Mouse (Mus musculus) stomach, embryonic 16.5 days (tissue): ENCODE results near the gene D10Wsu102e. TPM values are rescaled to one million over a fixed set of nuclear protein-coding genes. Genes with fewer than 3 reads are reported as not detected.
"Not testable (repeated sequence)": the region's sequence is repeated elsewhere in the genome, so short reads cannot be mapped to it uniquely, and the experiment has no call there.

Source experiments
- ATAC-seq: fragments of 200-750 bp; cut with Nextera tagmentation; 2 replicates; pipeline ENCODE4 v1.8.0; 2017; ENCODE audit warnings: moderate number of reproducible peaks, moderate TSS enrichment; ENCODE audit not compliant: insufficient read depth, low FRiP score
- H3K27ac ChIP-seq: fragments of 300-500 bp; sonication (generic); 2 replicates; pipeline ENCODE4 v1.5.1; 2014; ENCODE audit warnings: low read length
- H3K27me3 ChIP-seq: fragments of 300-500 bp; sonication (generic); 2 replicates; pipeline ENCODE4 v1.6.1; 2014; ENCODE audit warnings: low read length, control low read depth, mixed read lengths; ENCODE audit not compliant: control insufficient read depth, insufficient read depth
- H3K36me3 ChIP-seq: fragments of 300-500 bp; sonication (generic); 2 replicates; pipeline ENCODE4 v1.6.1; 2014; ENCODE audit warnings: low read length; ENCODE audit not compliant: control insufficient read depth, insufficient read depth
- H3K4me1 ChIP-seq: fragments of 300-500 bp; sonication (generic); 2 replicates; pipeline ENCODE4 v1.6.1; 2014; ENCODE audit warnings: low read length, control low read depth, mixed read lengths; ENCODE audit not compliant: control insufficient read depth, insufficient read depth
- H3K4me2 ChIP-seq: fragments of 300-500 bp; sonication (generic); 2 replicates; pipeline ENCODE4 v1.6.1; 2014; ENCODE audit warnings: low read depth, low read length, mixed read lengths
- H3K4me3 ChIP-seq: fragments of 300-500 bp; sonication (generic); replicated peaks from 2 replicates; pipeline ENCODE4 v1.5.1; 2014; ENCODE audit warnings: mild to moderate bottlenecking, low read length
- H3K9ac ChIP-seq: fragments of 300-500 bp; sonication (generic); 2 replicates; pipeline ENCODE4 v1.6.1; 2014; ENCODE audit warnings: low read length
- H3K9me3 ChIP-seq: fragments of 300-500 bp; sonication (generic); replicated peaks from 2 replicates; pipeline ENCODE4 v1.6.1; 2016; ENCODE audit warnings: low read length, control low read depth; ENCODE audit not compliant: control insufficient read depth
- WGBS: fragments of 180-500 bp; shearing (Covaris S2); extraction: QIAGEN DNeasy Blood & Tissue Kit; methylation state at CpG from one replicate; pipeline ENCODE4 v1.1.7; 2014; 5-methylcytosine and 5-hydroxymethylcytosine counted together
- polyA plus RNA-seq: library from polyadenylated mRNA; unstranded; fragments of >200 nt; fragmentation: Nextera tagmentation; extraction: Ambion mirVana; gene quantifications from 2 replicates; pipeline ENCODE4 v1.2.1, GENCODE M21; 2015

Gene D10Wsu102e
- polyA plus RNA-seq, 1 experiment from 2014 or later = 0.61 TPM

DNA sequence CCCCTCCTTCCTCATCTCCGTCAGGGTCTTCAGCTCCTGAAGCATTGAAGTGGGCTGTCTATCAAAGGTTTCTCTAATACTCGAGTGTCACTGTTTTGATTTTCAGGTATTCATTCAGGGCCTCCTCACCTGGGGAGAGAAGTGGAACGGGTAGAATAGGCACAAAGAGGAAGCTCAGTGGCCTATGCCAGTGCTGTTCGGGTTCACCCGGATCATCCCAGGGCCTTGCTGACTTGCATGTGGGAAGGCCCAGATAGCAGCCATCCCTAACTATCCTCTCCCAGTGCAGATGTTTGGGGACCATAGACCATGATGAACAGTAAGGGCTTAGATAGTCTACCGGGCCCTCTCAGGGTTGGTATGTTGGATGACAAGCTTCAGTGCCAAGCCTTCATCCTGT is 130.5 kb downstream of the D10Wsu102e start:
- no peaks in the 10 kb centered on the region for H3K4me1 ChIP-seq
- H3K4me3 ChIP-seq = no peak overlapping the region
- no peak overlapping the region for H3K27ac ChIP-seq
- no peak overlapping the region for H3K9ac ChIP-seq
- no peak overlapping the region for H3K4me2 ChIP-seq
- no peaks in the 10 kb centered on the region for H3K36me3 ChIP-seq
- no peaks in the 10 kb centered on the region for H3K9me3 ChIP-seq
- no peaks in the 10 kb centered on the region for H3K27me3 ChIP-seq
- 85% methylated on average over 6 of the region's 6 CpGs for WGBS
- no peak for ATAC-seq

DNA sequence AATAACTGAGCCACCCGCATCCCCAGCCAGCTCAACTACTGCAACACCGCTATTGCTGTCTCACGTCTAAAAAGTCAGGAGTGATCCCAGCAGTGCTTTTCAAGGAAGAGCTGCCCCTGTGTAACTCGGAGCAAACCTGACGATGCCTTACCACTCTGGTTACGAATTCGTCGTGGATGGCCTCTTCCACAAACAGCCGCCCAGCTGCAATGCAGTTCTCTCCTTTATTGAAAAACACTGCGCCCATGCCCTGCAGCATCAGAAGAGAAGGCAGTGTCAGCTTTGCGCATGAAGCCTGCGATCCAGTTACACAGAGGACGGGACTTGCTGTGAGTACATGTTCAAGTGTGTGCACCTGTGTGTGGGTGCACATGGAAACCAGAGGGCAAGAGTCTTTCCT is 137.3 kb downstream of the D10Wsu102e start:
- Histone ChIP-seq H3K27me3 (no peaks in the 10 kb centered on the region), H3K4me2 (no peak overlapping the region), H3K9me3 (no peaks in the 10 kb centered on the region), H3K9ac (no peak overlapping the region), H3K4me3 (no peak overlapping the region), H3K4me1 (no peaks in the 10 kb centered on the region), H3K27ac (no peak overlapping the region), H3K36me3 (no peaks in the 10 kb centered on the region)
- 87% methylated on average over 13 of the region's 13 CpGs for WGBS
- ATAC-seq = no peak

DNA sequence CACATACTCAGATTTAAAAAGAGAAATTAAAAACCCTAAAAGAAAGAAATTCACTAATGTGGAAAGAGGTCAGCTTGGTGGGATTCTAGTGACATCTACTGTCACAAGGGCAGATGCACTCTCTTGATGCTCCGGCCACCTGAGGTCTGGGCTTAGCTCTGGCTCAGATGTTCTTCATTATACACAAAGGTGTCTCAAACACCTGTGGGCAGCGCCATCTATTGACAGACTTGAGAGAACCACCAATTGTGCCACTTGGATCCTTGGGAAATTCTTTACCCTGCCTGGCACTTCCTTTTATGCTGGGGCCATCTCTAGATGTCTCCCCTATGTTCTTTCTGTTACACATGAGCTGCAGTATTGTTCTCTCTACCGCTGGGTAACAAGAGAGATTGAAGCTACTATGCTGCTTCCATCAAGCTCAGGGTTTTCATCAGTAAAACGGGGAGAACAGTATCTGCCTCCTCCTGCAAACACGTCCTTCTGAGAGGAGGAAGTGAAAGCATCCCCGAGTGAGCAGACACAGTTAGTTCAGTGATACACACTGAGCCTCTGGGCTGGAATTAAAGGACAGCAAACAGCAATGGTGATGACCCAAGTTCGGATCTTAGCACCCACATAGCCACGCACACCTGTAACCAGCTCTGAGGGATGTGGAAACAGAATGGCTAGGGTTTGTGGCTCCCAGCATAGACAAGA is 149.1 kb downstream of the D10Wsu102e start:
- H3K36me3 ChIP-seq = no peaks in the 10 kb centered on the region
- no peak overlapping the region for H3K9ac ChIP-seq
- WGBS = 60% methylated on average over 8 of the region's 8 CpGs
- no peaks in the 10 kb centered on the region for H3K9me3 ChIP-seq
- H3K4me3 ChIP-seq = no peak overlapping the region
- ATAC-seq = no peak
- no peaks in the 10 kb centered on the region for H3K4me1 ChIP-seq
- H3K27me3 ChIP-seq = no peaks in the 10 kb centered on the region
- no peak overlapping the region for H3K27ac ChIP-seq
- no peak overlapping the region for H3K4me2 ChIP-seq

DNA sequence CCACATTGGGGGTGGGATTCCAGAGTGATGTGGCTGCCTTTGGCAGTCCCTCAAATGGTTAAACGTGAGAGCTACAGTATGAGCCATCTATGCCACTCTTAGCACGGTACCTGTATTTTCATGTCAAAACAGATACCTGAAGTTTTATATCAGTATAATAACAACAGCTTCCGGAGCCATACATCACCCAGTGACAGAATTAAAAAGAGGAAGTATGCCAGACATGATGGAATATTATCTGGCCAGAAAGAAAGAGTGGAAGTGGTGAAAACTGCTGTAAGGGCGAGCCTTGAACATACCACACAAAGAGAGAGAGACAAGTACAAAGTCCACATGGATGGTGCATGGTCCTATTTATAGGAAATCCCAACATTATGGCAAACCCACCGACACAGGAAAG is 151.3 kb downstream of the D10Wsu102e start:
- H3K27me3 ChIP-seq = no peaks in the 10 kb centered on the region
- H3K9ac ChIP-seq = no peak overlapping the region
- 75% methylated on average over 5 of the region's 5 CpGs for WGBS
- H3K4me1 ChIP-seq = no peaks in the 10 kb centered on the region
- H3K4me2 ChIP-seq = no peak overlapping the region
- ATAC-seq = no peak
- H3K4me3 ChIP-seq = no peak overlapping the region
- H3K9me3 ChIP-seq = no peaks in the 10 kb centered on the region
- H3K27ac ChIP-seq = no peak overlapping the region
- no peaks in the 10 kb centered on the region for H3K36me3 ChIP-seq

DNA sequence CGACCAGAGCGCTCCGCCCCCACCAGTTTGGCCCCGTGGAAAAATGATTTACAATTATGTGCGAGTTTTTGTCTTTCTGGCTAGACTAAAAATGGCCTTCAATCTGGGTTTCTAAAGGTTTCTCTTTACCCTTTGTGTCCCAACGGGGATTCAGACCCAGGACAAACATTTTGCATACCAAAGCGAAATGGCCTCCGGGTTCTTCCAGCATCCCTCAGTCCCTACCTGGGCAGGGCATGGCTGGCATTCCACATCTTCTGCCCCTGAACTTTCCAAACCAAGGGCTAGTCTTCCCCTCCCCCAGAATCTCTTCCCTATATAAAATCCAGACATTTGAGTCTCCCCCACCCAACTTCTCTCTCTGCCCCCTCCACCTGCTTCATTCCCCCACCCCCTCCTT is 153.7 kb downstream of the D10Wsu102e start:
- ATAC-seq = no peak
- WGBS = 79% methylated on average over 8 of the region's 8 CpGs
- no peak overlapping the region for H3K9ac ChIP-seq
- H3K4me3 ChIP-seq = no peak overlapping the region
- H3K4me2 ChIP-seq = no peak overlapping the region
- no peaks in the 10 kb centered on the region for H3K4me1 ChIP-seq
- no peaks in the 10 kb centered on the region for H3K36me3 ChIP-seq
- no peak overlapping the region for H3K27ac ChIP-seq
- H3K27me3 ChIP-seq = no peaks in the 10 kb centered on the region
- no peaks in the 10 kb centered on the region for H3K9me3 ChIP-seq

DNA sequence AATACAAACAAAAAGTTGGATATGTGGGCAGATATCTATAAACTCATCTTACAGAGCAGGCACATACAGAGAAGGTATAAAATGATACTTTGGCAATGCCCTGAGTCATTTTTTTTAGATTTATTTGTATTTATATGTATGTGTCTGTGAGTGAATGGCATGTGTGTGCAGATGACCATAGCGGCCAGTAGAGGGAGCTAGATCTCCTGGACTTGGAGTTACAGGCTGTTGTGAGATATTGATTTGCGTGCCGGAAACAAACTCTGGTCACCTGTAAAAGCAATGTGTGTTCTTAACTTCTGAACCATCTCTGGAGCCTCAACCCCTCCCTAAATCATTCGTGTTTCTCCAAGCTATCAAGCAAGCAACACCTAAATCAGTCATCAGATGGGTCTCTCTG is 161.0 kb downstream of the D10Wsu102e start:
- Histone ChIP-seq H3K4me3 (no peak overlapping the region), H3K4me2 (no peak overlapping the region), H3K9me3 (no peaks in the 10 kb centered on the region), H3K9ac (no peak overlapping the region), H3K27ac (no peak overlapping the region), H3K36me3 (no peaks in the 10 kb centered on the region), H3K4me1 (no peaks in the 10 kb centered on the region), H3K27me3 (no peaks in the 10 kb centered on the region)
- ATAC-seq = no peak
- WGBS = 87% methylated on average over 4 of the region's 4 CpGs

DNA sequence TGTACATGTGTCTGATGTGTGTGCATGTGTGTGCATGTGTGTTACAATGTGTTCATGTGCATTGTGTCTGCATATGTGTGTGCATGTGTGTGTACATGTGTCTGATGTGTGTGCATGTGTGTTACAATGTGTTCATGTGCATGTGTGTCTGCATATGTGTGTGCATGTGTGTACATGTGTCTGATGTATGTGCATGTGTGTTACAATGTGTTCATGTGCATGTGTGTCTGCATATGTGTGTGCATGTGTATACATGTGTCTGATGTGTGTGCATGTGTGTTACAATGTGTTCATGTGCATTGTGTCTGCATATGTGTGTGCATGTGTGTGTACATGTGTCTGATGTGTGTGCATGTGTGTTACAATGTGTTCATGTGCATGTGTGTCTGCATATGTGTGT is 164.2 kb downstream of the D10Wsu102e start:
- H3K9ac ChIP-seq, ATAC-seq, H3K36me3 ChIP-seq, H3K27ac ChIP-seq, H3K4me2 ChIP-seq, H3K9me3 ChIP-seq, H3K4me1 ChIP-seq, H3K27me3 ChIP-seq, H3K4me3 ChIP-seq: not testable (repeated sequence)

DNA sequence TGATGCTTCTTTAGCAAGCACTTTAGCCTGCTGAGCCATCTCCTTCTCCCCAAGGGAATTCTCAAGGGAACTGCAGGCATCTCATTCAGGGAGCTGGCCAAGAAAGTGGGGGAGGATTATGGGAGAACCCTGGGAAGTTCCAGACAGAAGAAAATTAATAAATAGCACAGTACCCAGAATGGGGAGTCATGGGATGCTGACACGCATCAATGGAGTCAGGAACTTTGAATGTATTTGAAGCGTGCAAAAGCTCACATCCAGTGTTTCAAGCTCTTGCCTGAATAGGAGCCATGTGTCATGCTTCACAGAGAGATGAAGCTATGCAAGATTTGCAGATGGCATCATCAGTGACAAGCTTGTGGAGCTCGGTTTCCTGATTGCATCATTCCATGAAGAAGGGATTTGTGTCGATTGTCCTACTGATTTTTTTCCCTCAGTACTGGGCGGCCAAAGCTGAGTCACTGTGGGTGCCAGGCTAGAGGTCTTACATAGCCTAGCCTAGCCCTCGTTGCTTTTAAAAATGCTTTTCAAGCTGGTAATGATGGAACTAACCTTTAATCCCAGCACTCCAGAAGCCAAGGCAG is 170.5 kb downstream of the D10Wsu102e start:
- ATAC-seq = no peak
- Histone ChIP-seq H3K9ac (no peak overlapping the region), H3K9me3 (no peaks in the 10 kb centered on the region), H3K36me3 (no peaks in the 10 kb centered on the region), H3K4me1 (peaks cover 9% of the 10 kb centered on the region; the same call in 1 of the 2 replicates), H3K4me2 (no peak overlapping the region), H3K27me3 (no peaks in the 10 kb centered on the region), H3K4me3 (no peak overlapping the region), H3K27ac (no peak overlapping the region)
- 80% methylated on average over 6 of the region's 6 CpGs for WGBS

DNA sequence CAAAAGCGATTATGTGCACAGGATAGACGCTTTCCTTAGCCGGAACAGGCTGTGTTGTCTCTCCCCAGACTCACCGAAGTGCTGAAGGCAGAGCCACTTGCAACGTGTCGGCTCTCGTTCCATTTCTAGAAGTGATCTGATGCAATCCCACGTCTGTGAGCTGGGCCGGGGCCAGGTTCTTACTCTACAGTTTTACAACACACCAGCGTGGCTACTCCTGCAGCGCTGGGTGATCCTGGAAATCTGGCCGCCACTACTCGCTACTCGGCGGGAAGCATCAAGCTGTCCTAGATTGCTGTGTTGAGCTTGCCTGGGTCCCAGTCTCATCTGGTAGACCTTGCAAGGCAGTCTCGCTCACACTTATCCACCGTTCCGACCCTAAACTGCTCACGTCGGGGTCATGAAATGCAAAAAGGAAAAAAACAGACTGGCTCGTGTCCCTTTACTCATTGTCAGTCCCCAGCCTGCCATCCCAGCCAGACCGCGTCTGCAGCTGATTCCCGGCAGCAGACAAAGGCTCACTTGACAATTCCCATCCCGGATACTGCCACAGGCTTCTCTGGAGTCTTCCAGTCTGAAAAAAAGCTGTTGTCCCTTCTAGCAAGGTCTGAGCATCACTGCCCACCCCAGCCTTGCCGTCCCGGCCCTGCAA is 173.4 kb downstream of the D10Wsu102e start:
- ATAC-seq = peak; percentile 42; the same call in 1 of the 2 replicates
- Histone ChIP-seq H3K4me3 (peak overlapping the region; percentile 56), H3K4me1 (peaks cover 9% of the 10 kb centered on the region; the same call in 1 of the 2 replicates), H3K27ac (no peak overlapping the region), H3K4me2 (peak overlapping the region; percentile 98), H3K9ac (peak overlapping the region; percentile 70), H3K27me3 (no peaks in the 10 kb centered on the region), H3K9me3 (no peaks in the 10 kb centered on the region), H3K36me3 (no peaks in the 10 kb centered on the region)
- 5% methylated on average over 27 of the region's 27 CpGs for WGBS
